Mouse (Mus musculus) hindbrain, embryonic 16.5 days (tissue): ENCODE results near the gene Msantd1. TPM values are rescaled to one million over a fixed set of nuclear protein-coding genes. Genes with fewer than 3 reads are reported as not detected.
A peak's percentile ranks its signal among the peaks of the same experiment; 100 is the strongest.

Experiments used
- ATAC-seq: fragments of 200-750 bp; cut with Nextera tagmentation; 2 replicates; pipeline ENCODE4 v1.8.0; 2017; ENCODE audit warnings: moderate TSS enrichment, moderate library complexity
- H3K27ac ChIP-seq: fragments of 300-500 bp; sonication (generic); 2 replicates; pipeline ENCODE4 v1.5.1; 2014; ENCODE audit warnings: low read depth, mild to moderate bottlenecking, control low read depth, low read length, moderate library complexity
- H3K27me3 ChIP-seq: fragments of 300-500 bp; sonication (generic); replicated peaks from 2 replicates; pipeline ENCODE4 v1.6.1; 2014; ENCODE audit warnings: low read length; ENCODE audit not compliant: control insufficient read depth, insufficient read depth
- H3K36me3 ChIP-seq: fragments of 300-500 bp; sonication (generic); 2 replicates; pipeline ENCODE4 v1.6.1; 2014; ENCODE audit warnings: mild to moderate bottlenecking, low read length, moderate library complexity, mixed read lengths; ENCODE audit not compliant: control insufficient read depth, insufficient read depth
- H3K4me1 ChIP-seq: fragments of 300-500 bp; sonication (generic); 2 replicates; pipeline ENCODE4 v1.6.1; 2014; ENCODE audit warnings: low read depth, low read length; ENCODE audit not compliant: control insufficient read depth, insufficient read depth
- H3K4me2 ChIP-seq: fragments of 300-500 bp; sonication (generic); 2 replicates; pipeline ENCODE4 v1.6.1; 2014; ENCODE audit warnings: mild to moderate bottlenecking, low read length, control low read depth, moderate library complexity
- H3K4me3 ChIP-seq: fragments of 300-500 bp; sonication (generic); 2 replicates; pipeline ENCODE4 v1.5.1; 2014; ENCODE audit warnings: mild to moderate bottlenecking, low read length, control low read depth, moderate library complexity
- H3K9ac ChIP-seq: fragments of 300-500 bp; sonication (generic); 2 replicates; pipeline ENCODE4 v1.6.1; 2014; ENCODE audit warnings: low read depth, mild to moderate bottlenecking, control low read depth, low read length, moderate library complexity
- H3K9me3 ChIP-seq: fragments of 300-500 bp; sonication (generic); 2 replicates; pipeline ENCODE4 v1.6.1; 2014; ENCODE audit warnings: mild to moderate bottlenecking, low read length, moderate library complexity; ENCODE audit not compliant: control insufficient read depth
- WGBS: fragments of 180-500 bp; shearing (Covaris S2); extraction: QIAGEN DNeasy Blood & Tissue Kit; methylation state at CpG from one replicate; pipeline ENCODE4 v1.1.7; 2014; 5-methylcytosine and 5-hydroxymethylcytosine counted together
- polyA plus RNA-seq: library from polyadenylated mRNA; unstranded; fragments of >200 nt; fragmentation: Nextera tagmentation; extraction: Ambion mirVana; gene quantifications from 2 replicates; pipeline ENCODE4 v1.2.1, GENCODE M21; 2015

Gene Msantd1
- polyA plus RNA-seq, 1 experiment from 2014 or later = 6.1 TPM

DNA sequence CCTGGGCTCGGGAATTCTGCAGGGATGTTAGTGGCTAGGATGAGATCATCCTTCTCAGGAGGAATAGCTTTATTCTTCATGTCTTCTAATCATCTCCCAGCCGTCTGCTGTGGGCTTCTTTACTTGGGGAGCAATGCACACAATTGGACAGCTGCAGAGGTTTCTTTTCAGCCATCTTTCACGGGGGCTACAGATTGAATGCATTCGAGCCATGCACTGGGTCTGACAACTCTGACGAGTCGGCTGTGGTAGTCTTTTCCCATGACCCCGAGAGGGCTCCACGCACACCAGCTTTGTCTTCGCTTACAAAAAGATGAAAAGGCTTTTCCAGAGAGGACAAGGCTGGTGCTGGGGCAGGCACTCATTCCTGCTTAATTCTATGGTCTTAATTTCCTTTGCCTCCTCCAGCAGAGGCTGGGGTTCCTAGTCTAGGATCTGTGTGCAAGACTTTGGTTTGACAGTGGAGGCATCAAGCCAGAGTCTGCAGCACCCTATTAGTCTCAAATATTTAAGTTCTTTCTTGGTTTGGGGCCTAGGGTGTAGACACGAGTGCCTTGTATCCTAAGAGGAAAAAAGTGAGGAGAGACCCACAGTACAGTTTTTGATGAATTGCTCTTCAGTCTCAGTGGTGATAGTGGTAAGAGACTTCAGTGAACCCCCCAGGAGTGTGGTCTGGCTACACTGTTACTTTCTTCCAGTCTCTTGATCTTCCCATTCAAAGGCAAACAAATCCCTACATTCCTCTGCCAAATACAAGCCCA is 34.1 kb downstream of the Msantd1 start:
- Histone ChIP-seq H3K27me3 (no peaks in the 10 kb centered on the region), H3K9me3 (no peaks in the 10 kb centered on the region), H3K4me1 (no peaks in the 10 kb centered on the region), H3K4me2 (no peak overlapping the region), H3K36me3 (no peaks in the 10 kb centered on the region), H3K27ac (no peak overlapping the region), H3K4me3 (no peak overlapping the region), H3K9ac (no peak overlapping the region)
- peak; percentile 54 for ATAC-seq
- 16% methylated on average over 10 of the region's 10 CpGs for WGBS

GRCm38 (mm10) chr5:34943428-34943827 is 35.6 kb downstream of the Msantd1 start:
- Histone ChIP-seq H3K4me2 (no peak overlapping the region), H3K9ac (no peak overlapping the region), H3K4me3 (no peak overlapping the region), H3K9me3 (no peaks in the 10 kb centered on the region), H3K27ac (no peak overlapping the region), H3K4me1 (no peaks in the 10 kb centered on the region), H3K27me3 (no peaks in the 10 kb centered on the region), H3K36me3 (no peaks in the 10 kb centered on the region)
- 93% methylated on average over 3 of the region's 3 CpGs for WGBS
- ATAC-seq = no peak

DNA sequence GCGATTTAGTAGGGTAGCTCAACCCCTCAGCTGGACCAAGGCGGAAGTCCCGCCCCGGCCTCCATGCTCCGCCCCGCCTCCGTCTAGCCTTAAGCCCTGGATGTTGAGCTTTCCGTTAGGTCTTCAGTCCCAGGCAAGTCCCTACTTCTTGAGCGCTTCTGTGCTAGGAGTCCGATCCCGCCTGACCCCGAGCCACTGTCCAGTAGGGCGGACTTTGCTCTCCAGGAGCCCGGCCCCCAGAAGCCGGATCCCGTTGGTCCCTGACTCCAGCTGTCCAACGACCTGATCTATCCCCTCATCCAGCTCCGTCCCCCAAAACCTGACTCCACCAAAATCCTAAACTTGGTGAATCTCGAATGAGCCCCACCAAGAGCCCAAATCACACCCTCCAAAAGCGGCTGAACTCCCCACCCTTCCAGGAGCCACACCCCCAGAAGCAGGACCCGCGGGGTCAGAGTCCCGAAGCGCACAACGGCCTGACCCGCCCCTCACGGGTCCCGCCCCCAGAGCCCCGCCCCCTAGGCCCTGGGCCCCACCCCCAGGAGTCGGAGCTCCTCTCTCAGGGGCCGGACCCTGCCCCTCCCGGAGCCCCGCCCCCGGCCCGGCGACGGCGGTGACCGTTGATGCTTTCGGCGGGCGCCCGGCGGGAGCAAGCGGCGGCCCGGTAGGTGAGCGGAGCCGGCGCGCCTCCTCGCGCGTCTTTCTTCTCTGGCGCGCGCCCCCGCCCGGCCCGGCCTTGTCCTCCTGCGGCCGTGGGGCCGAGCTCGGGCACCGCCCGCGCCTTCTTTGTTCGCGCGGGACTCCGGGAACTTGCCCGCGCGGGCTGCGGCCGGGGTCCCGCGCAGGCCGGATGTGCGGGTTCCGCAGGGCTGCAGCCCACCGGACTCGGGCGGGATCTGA is 41.3 kb downstream of the Msantd1 start, which contains the start of gene Rgs12:
TSS of gene Rgs12 (plus strand) at position 585 of the 900 bp plus-strand sequence.
- Histone ChIP-seq H3K27ac (peak within 1 kb of the TSS; percentile 85), H3K9me3 (no peaks in the 10 kb centered on the region), H3K4me3 (peak within 1 kb of the TSS; percentile 81), H3K36me3 (no peaks in the 10 kb centered on the region), H3K27me3 (no peaks in the 10 kb centered on the region), H3K4me2 (peak within 1 kb of the TSS; percentile 83), H3K4me1 (peaks cover 20% of the 10 kb centered on the region), H3K9ac (peak within 1 kb of the TSS; percentile 89)
- ATAC-seq = peak; percentile 88
- WGBS = under 1% methylated on average over 68 of the region's 84 CpGs

DNA sequence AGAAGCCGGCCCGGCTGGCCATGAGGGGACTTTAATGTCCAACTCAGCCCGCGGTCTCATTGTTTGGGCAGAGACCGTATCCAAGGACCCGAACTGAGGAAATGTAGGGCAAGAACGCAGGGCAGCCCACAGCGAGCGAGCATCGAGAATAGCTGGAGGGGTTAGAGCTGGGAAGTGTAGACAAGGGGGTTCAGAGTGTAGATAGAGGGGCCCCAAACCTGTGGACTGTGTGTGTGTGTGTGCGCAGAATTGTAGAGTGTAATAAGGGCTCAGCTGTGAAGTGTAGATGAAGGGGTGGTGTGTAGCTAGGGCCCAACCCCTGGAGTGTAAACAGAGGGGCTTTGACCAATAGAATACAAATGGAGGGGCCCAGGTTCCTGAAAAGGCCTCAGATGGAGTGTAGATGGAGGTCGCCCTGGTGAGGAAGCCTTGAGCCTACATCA is 42.0 kb downstream of the Msantd1 start:
- H3K9ac ChIP-seq = peak overlapping the region; percentile 89
- under 1% methylated on average over 12 of the region's 12 CpGs for WGBS
- peak overlapping the region; percentile 81 for H3K4me3 ChIP-seq
- H3K4me2 ChIP-seq = peak overlapping the region; percentile 83
- H3K27ac ChIP-seq = peak overlapping the region; percentile 85
- peak; percentile 51 for ATAC-seq
- H3K4me1 ChIP-seq = peaks cover 24% of the 10 kb centered on the region
- no peaks in the 10 kb centered on the region for H3K27me3 ChIP-seq
- no peaks in the 10 kb centered on the region for H3K36me3 ChIP-seq
- H3K9me3 ChIP-seq = no peaks in the 10 kb centered on the region

DNA sequence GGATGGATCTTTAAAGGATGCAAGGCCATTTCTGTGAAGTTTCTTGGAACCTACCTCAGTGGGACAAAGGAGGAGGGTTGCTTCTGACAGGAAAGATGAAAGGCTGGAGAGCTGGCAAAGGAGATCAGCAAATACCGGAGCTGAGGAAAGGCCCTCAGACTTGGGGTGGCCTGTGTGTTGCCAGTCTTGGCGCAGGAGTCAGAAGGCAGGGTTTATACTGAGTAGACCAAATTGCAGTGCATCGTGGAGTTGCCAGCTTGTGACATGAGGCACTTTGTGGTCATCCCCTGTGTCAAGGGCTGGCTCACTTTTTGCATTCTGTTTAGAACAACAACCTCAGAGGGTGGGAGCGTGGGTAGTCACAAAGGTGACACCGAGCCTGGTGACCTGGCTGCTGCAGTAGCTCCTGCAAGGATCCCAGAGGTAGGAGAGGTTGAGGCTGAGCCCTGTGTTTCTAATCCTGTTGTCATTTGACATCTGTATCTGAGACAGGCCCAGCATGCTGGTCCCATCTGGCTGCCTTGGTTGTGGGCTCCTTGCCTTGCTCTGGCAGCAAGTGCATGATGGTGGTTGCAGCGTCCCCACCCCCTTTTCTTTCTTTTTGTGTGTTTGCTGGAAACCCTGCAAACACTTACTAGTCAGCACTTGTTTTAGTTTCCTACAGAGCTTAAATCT is 42.8 kb downstream of the Msantd1 start:
- Histone ChIP-seq H3K27me3 (no peaks in the 10 kb centered on the region), H3K9ac (peak overlapping the region; percentile 89; the same call in 1 of the 2 replicates), H3K4me3 (peak overlapping the region; percentile 81), H3K36me3 (no peaks in the 10 kb centered on the region), H3K4me1 (peaks cover 29% of the 10 kb centered on the region), H3K27ac (peak overlapping the region; percentile 85), H3K4me2 (peak overlapping the region; percentile 83), H3K9me3 (no peaks in the 10 kb centered on the region)
- 51% methylated on average over 6 of the region's 6 CpGs for WGBS
- ATAC-seq = peak; percentile 35; the same call in 1 of the 2 replicates

GRCm38 (mm10) chr5:34951161-34951834 is 43.5 kb downstream of the Msantd1 start:
- 83% methylated on average over 8 of the region's 8 CpGs for WGBS
- no peak overlapping the region for H3K9ac ChIP-seq
- peaks cover 35% of the 10 kb centered on the region for H3K4me1 ChIP-seq

GRCm38 (mm10) chr5:34954508-34954907 is 46.7 kb downstream of the Msantd1 start:
- 50% methylated on average over 6 of the region's 6 CpGs for WGBS

More at GRCm38 (mm10) chr5:34951161-34951834, 43.5 kb downstream of the Msantd1 start:
- Histone ChIP-seq H3K9me3 (no peaks in the 10 kb centered on the region), H3K27me3 (no peaks in the 10 kb centered on the region), H3K4me3 (no peak overlapping the region; the same call in 1 of the 2 replicates), H3K27ac (peak overlapping the region; percentile 85; the same call in 1 of the 2 replicates), H3K4me2 (peak overlapping the region; percentile 83), H3K36me3 (no peaks in the 10 kb centered on the region)
- peak; percentile 38; the same call in 1 of the 2 replicates for ATAC-seq

GRCm38 (mm10) chr5:34955630-34956029 is 47.8 kb downstream of the Msantd1 start:
- no peak overlapping the region for H3K4me3 ChIP-seq
- H3K9me3 ChIP-seq = no peaks in the 10 kb centered on the region
- H3K4me1 ChIP-seq = peaks cover 35% of the 10 kb centered on the region
- WGBS = 31% methylated on average over 5 of the region's 5 CpGs
- no peak overlapping the region for H3K4me2 ChIP-seq
- no peak overlapping the region for H3K9ac ChIP-seq
- no peaks in the 10 kb centered on the region for H3K36me3 ChIP-seq
- no peak for ATAC-seq
- no peaks in the 10 kb centered on the region for H3K27me3 ChIP-seq
- no peak overlapping the region for H3K27ac ChIP-seq

More at GRCm38 (mm10) chr5:34954508-34954907, 46.7 kb downstream of the Msantd1 start:
- ATAC-seq = no peak
- H3K4me2 ChIP-seq = no peak overlapping the region
- H3K27ac ChIP-seq = no peak overlapping the region
- H3K27me3 ChIP-seq = no peaks in the 10 kb centered on the region
- no peak overlapping the region for H3K9ac ChIP-seq
- no peak overlapping the region for H3K4me3 ChIP-seq
- peaks cover 44% of the 10 kb centered on the region for H3K4me1 ChIP-seq
- H3K9me3 ChIP-seq = no peaks in the 10 kb centered on the region
- H3K36me3 ChIP-seq = no peaks in the 10 kb centered on the region
